Mouse (Mus musculus) stomach, embryonic 15.5 days (tissue): ENCODE data around the gene Ubn1. TPM values are rescaled to one million over a fixed set of nuclear protein-coding genes. Genes with fewer than 3 reads are reported as not detected.

ENCODE experiments used
- ATAC-seq: fragments of 200-750 bp; cut with Nextera tagmentation; 2 replicates; pipeline ENCODE4 v1.8.0; 2017; ENCODE audit warnings: low read depth, moderate number of reproducible peaks, moderate TSS enrichment; ENCODE audit not compliant: insufficient read depth, low FRiP score
- H3K27ac ChIP-seq: fragments of 300-500 bp; sonication (generic); 2 replicates; pipeline ENCODE4 v1.5.1; 2015; ENCODE audit warnings: mild to moderate bottlenecking, inconsistent platforms
- H3K27me3 ChIP-seq: fragments of 300-500 bp; sonication (generic); replicated peaks from 2 replicates; pipeline ENCODE4 v1.6.1; 2015; ENCODE audit warnings: inconsistent platforms
- H3K36me3 ChIP-seq: fragments of 300-500 bp; sonication (generic); 2 replicates; pipeline ENCODE4 v1.6.1; 2015; ENCODE audit warnings: inconsistent platforms
- H3K4me1 ChIP-seq: fragments of 300-500 bp; sonication (generic); 2 replicates; pipeline ENCODE4 v1.6.1; 2015; ENCODE audit warnings: inconsistent platforms
- H3K4me2 ChIP-seq: fragments of 300-500 bp; sonication (generic); 2 replicates; pipeline ENCODE4 v1.6.1; 2015; ENCODE audit warnings: mild to moderate bottlenecking, inconsistent platforms
- H3K4me3 ChIP-seq: fragments of 300-500 bp; sonication (generic); replicated peaks from 2 replicates; pipeline ENCODE4 v1.5.1; 2015; ENCODE audit warnings: inconsistent platforms
- H3K9ac ChIP-seq: fragments of 300-500 bp; sonication (generic); 2 replicates; pipeline ENCODE4 v1.6.1; 2015; ENCODE audit warnings: inconsistent platforms
- H3K9me3 ChIP-seq: fragments of 300-500 bp; sonication (generic); 2 replicates; pipeline ENCODE4 v1.6.1; 2016; ENCODE audit warnings: inconsistent platforms
- WGBS: fragments of 180-500 bp; shearing (Covaris S2); methylation state at CpG from one replicate; pipeline ENCODE4 v1.1.7; 2015; 5-methylcytosine and 5-hydroxymethylcytosine counted together
- polyA plus RNA-seq: library from polyadenylated mRNA; unstranded; fragments of >200 nt; fragmentation: Nextera tagmentation; extraction: Ambion mirVana; gene quantifications from 2 replicates; pipeline ENCODE4 v1.2.1, GENCODE M21; 2015

The Ubn1 gene
- polyA plus RNA-seq, 1 experiment from 2014 or later = 16.8 TPM

- peak; percentile 47 for ATAC-seq
- Histone ChIP-seq H3K27me3 (no peaks in the 10 kb centered on the region), H3K27ac (no peak overlapping the region), H3K9me3 (no peaks in the 10 kb centered on the region), H3K9ac (no peak overlapping the region), H3K4me2 (no peak overlapping the region), H3K4me1 (no peaks in the 10 kb centered on the region), H3K4me3 (no peak overlapping the region), H3K36me3 (peaks cover 83% of the 10 kb centered on the region)
- 55% methylated on average over 2 of the region's 2 CpGs for WGBS
Measured at GRCm38 (mm10) chr16:5029847-5030246, 20.0 kb upstream of the Ubn1 start.

- no peak overlapping the region for H3K27ac ChIP-seq
- no peak for ATAC-seq
- H3K36me3 ChIP-seq = peaks cover 83% of the 10 kb centered on the region
- H3K9ac ChIP-seq = no peak overlapping the region
- no peaks in the 10 kb centered on the region for H3K27me3 ChIP-seq
- H3K4me1 ChIP-seq = no peaks in the 10 kb centered on the region
- no peak overlapping the region for H3K4me2 ChIP-seq
- WGBS = 93% methylated on average over 3 of the region's 3 CpGs
- no peaks in the 10 kb centered on the region for H3K9me3 ChIP-seq
- no peak overlapping the region for H3K4me3 ChIP-seq
Measured at GRCm38 (mm10) chr16:5035591-5035990, 14.3 kb upstream of the Ubn1 start.

DNA sequence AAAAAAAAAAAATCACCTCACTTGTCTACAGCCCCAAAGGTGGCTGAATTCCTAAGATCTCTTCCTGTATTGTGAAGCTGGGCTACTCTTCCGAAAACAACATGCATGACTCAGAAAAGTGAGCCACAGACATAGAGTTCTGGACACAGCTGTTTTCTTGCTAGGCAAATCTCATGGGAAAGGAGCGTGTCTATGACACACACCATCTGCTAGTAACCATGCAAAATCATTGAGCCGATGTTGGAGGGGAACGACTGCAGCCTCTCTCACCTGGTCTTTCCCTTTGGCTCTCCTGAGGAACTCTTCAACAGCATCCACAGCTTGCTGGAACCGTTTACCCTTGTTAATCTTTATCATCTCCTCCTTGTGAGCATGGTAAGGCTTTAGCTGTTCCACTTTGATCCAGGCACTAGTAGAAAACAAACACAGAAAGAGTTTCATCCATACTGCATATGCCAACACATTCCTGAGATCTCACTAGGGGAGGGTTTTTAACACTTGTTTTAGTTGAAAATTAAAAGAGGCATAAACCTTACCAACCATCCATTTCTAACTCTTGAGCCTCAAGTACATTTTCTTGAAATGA, 13.1 kb upstream of the Ubn1 start:
- peaks cover 79% of the 10 kb centered on the region for H3K36me3 ChIP-seq
- H3K4me1 ChIP-seq = no peaks in the 10 kb centered on the region
- H3K9me3 ChIP-seq = no peaks in the 10 kb centered on the region
- ATAC-seq = no peak
- H3K27ac ChIP-seq = no peak overlapping the region
- no peak overlapping the region for H3K9ac ChIP-seq
- H3K4me3 ChIP-seq = no peak overlapping the region
- H3K27me3 ChIP-seq = no peaks in the 10 kb centered on the region
- WGBS = 85% methylated on average over 5 of the region's 5 CpGs
- H3K4me2 ChIP-seq = no peak overlapping the region

- Histone ChIP-seq H3K27ac (no peak overlapping the region), H3K36me3 (peaks cover 51% of the 10 kb centered on the region), H3K27me3 (no peaks in the 10 kb centered on the region), H3K9me3 (no peaks in the 10 kb centered on the region), H3K4me1 (peaks cover 13% of the 10 kb centered on the region; the same call in 1 of the 2 replicates), H3K9ac (no peak overlapping the region), H3K4me2 (no peak overlapping the region), H3K4me3 (no peak overlapping the region)
- WGBS = 94% methylated on average over 3 of the region's 3 CpGs
- ATAC-seq = no peak
Measured at GRCm38 (mm10) chr16:5045322-5045721, 4.5 kb upstream of the Ubn1 start.

- Histone ChIP-seq H3K36me3 (peaks cover 23% of the 10 kb centered on the region), H3K4me2 (peak overlapping the region; percentile 85), H3K9ac (peak overlapping the region; percentile 94), H3K4me1 (peaks cover 16% of the 10 kb centered on the region; the same call in 1 of the 2 replicates), H3K9me3 (no peaks in the 10 kb centered on the region), H3K27me3 (no peaks in the 10 kb centered on the region), H3K27ac (peak overlapping the region; percentile 89), H3K4me3 (peak overlapping the region; percentile 97)
- peak; percentile 39 for ATAC-seq
- 0% methylated on average over 38 of the region's 38 CpGs for WGBS
Measured at GRCm38 (mm10) chr16:5049182-5049773, 579 bp upstream of the Ubn1 start.

GRCm38 (mm10) chr16:5050251-5051110, 624 bp downstream of the Ubn1 start:
- H3K9me3 ChIP-seq = no peaks in the 10 kb centered on the region
- under 1% methylated on average over 78 of the region's 78 CpGs for WGBS
- peak overlapping the region; percentile 95 for H3K9ac ChIP-seq
- peak overlapping the region; percentile 87 for H3K4me2 ChIP-seq
- peaks cover 18% of the 10 kb centered on the region for H3K36me3 ChIP-seq
- peaks cover 16% of the 10 kb centered on the region; the same call in 1 of the 2 replicates for H3K4me1 ChIP-seq
- H3K27me3 ChIP-seq = no peaks in the 10 kb centered on the region
- peak overlapping the region; percentile 97 for H3K4me3 ChIP-seq
- ATAC-seq = peak; percentile 47
- H3K27ac ChIP-seq = peak overlapping the region; percentile 98

DNA sequence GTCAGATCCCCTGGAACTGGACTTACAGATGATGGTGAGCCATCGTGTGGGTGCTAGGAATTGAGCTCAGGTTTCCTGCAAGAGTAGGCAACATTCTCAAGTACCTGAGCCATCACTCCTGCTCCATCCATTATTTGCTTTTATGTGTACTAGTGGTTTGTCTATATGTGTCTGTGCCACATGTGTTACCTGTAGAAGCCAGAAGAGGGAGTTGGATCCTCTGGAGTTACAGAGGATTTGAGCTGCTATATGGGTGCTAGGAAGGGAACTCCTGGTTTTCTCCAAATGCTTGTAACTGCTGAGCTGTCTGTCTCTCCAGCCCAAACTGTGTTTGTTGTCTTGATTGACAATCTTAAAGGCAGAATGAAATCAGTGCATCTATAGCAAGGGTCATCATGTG, 8.3 kb downstream of the Ubn1 start:
- Histone ChIP-seq H3K9ac (no peak overlapping the region), H3K4me1 (no peaks in the 10 kb centered on the region), H3K36me3 (peaks cover 23% of the 10 kb centered on the region), H3K4me3 (no peak overlapping the region), H3K9me3 (no peaks in the 10 kb centered on the region), H3K4me2 (no peak overlapping the region), H3K27me3 (no peaks in the 10 kb centered on the region), H3K27ac (no peak overlapping the region)
- WGBS = 88% methylated on average over 1 of the region's 1 CpGs
- no peak for ATAC-seq

DNA sequence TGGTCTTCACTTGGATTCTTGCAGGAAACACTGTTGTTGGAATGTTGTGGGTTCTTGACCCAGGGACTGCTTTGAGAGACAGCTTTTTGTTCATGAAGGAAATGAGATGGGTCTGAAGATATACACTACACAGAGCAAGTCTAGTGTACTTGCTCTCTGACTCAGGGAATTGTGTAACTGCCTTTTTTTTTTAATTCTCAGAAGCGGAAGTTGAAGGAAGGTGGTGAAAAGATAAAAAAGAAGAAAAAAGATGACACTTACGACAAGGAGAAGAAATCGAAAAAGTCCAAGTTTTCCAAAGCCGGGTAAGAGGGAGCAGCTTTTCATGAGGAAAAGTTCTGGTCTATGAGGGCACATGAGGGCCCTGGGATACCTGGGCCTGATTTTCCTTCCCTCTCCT, 13.6 kb downstream of the Ubn1 start:
- Histone ChIP-seq H3K4me2 (no peak overlapping the region), H3K36me3 (peaks cover 36% of the 10 kb centered on the region; the same call in 1 of the 2 replicates), H3K9ac (no peak overlapping the region), H3K27me3 (no peaks in the 10 kb centered on the region), H3K27ac (no peak overlapping the region), H3K4me3 (no peak overlapping the region), H3K4me1 (no peaks in the 10 kb centered on the region), H3K9me3 (no peaks in the 10 kb centered on the region)
- WGBS = 94% methylated on average over 4 of the region's 4 CpGs
- no peak for ATAC-seq

GRCm38 (mm10) chr16:5070321-5070720, 20.5 kb downstream of the Ubn1 start:
- no peak for ATAC-seq
- peaks cover 54% of the 10 kb centered on the region for H3K36me3 ChIP-seq
- H3K27ac ChIP-seq = no peak overlapping the region
- WGBS = 74% methylated on average over 3 of the region's 3 CpGs
- H3K9ac ChIP-seq = no peak overlapping the region
- no peaks in the 10 kb centered on the region for H3K9me3 ChIP-seq
- no peak overlapping the region for H3K4me2 ChIP-seq
- H3K27me3 ChIP-seq = no peaks in the 10 kb centered on the region
- no peaks in the 10 kb centered on the region for H3K4me1 ChIP-seq
- no peak overlapping the region for H3K4me3 ChIP-seq

GRCm38 (mm10) chr16:5071974-5072373, 22.1 kb downstream of the Ubn1 start:
- ATAC-seq = no peak
- Histone ChIP-seq H3K9me3 (no peaks in the 10 kb centered on the region), H3K4me3 (no peak overlapping the region), H3K27me3 (no peaks in the 10 kb centered on the region), H3K4me2 (no peak overlapping the region), H3K4me1 (no peaks in the 10 kb centered on the region), H3K36me3 (peaks cover 62% of the 10 kb centered on the region), H3K9ac (no peak overlapping the region), H3K27ac (no peak overlapping the region)
- 91% methylated on average over 7 of the region's 7 CpGs for WGBS

- Histone ChIP-seq H3K4me2 (no peak overlapping the region), H3K4me3 (no peak overlapping the region), H3K9me3 (no peaks in the 10 kb centered on the region), H3K4me1 (no peaks in the 10 kb centered on the region), H3K36me3 (peaks cover 79% of the 10 kb centered on the region), H3K27me3 (no peaks in the 10 kb centered on the region), H3K27ac (no peak overlapping the region), H3K9ac (no peak overlapping the region)
- ATAC-seq = no peak
- 89% methylated on average over 5 of the region's 5 CpGs for WGBS
Measured at GRCm38 (mm10) chr16:5074341-5074740, 24.5 kb downstream of the Ubn1 start.

- WGBS = 86% methylated on average over 4 of the region's 4 CpGs
- H3K36me3 ChIP-seq = peaks cover 46% of the 10 kb centered on the region
- H3K4me2 ChIP-seq = no peak overlapping the region
Measured at GRCm38 (mm10) chr16:5085196-5085595, 35.3 kb downstream of the Ubn1 start.

More at GRCm38 (mm10) chr16:5085196-5085595, 35.3 kb downstream of the Ubn1 start:
- Histone ChIP-seq H3K27me3 (no peaks in the 10 kb centered on the region), H3K9me3 (no peaks in the 10 kb centered on the region), H3K27ac (no peak overlapping the region), H3K4me1 (no peaks in the 10 kb centered on the region), H3K4me3 (no peak overlapping the region), H3K9ac (no peak overlapping the region)
- ATAC-seq = no peak
